Mouse (Mus musculus) adrenal gland, postnatal 14 days (tissue): ENCODE measurements at regions not wholly inside any gene's neighbourhood (a gene's known extent, or its start where the extent isn't known, plus 50 kb on each side); places are given as distances from the start of the nearest gene placed in this dataset.

ENCODE experiments used
- DNase-seq: peaks from one replicate; pipeline ENCODE4 v3.0.0; 2021; ENCODE audit warnings: mixed read lengths

GRCm38 (mm10) chr3:79996803-79997202 is 112.5 kb downstream of the Fam198b start:
- DNase-seq = no peak

GRCm38 (mm10) chr3:80002335-80002734 is 118.0 kb downstream of the Fam198b start:
- DNase-seq = no peak

GRCm38 (mm10) chr3:80003300-80004090 is 119.2 kb downstream of the Fam198b start:
- no peak for DNase-seq

GRCm38 (mm10) chr3:80004556-80004955 is 120.2 kb downstream of the Fam198b start:
- no peak for DNase-seq

GRCm38 (mm10) chr3:80004966-80005365 is 120.6 kb downstream of the Fam198b start:
- no peak for DNase-seq

GRCm38 (mm10) chr3:80005371-80005770 is 121.0 kb downstream of the Fam198b start:
- DNase-seq = no peak

- DNase-seq = no peak
Observed at GRCm38 (mm10) chr3:80006263-80006662, 121.9 kb downstream of the Fam198b start.

GRCm38 (mm10) chr3:80007006-80007405 is 122.7 kb downstream of the Fam198b start:
- DNase-seq = no peak

GRCm38 (mm10) chr3:80009275-80009674 is 124.9 kb downstream of the Fam198b start:
- DNase-seq = no peak

- no peak for DNase-seq
Observed at GRCm38 (mm10) chr3:80025795-80026194, 141.5 kb downstream of the Fam198b start.

GRCm38 (mm10) chr3:80033071-80033470 is 148.7 kb downstream of the Fam198b start:
- DNase-seq = no peak

- no peak for DNase-seq
Observed at GRCm38 (mm10) chr3:80038553-80039129, 154.3 kb downstream of the Fam198b start.

- DNase-seq = peak; percentile 65
Observed at GRCm38 (mm10) chr3:80042756-80043484, 158.6 kb downstream of the Fam198b start.

- DNase-seq = peak; percentile 20
Observed at GRCm38 (mm10) chr3:80049495-80050225, 165.3 kb downstream of the Fam198b start.

GRCm38 (mm10) chr3:80050920-80051319 is 166.6 kb downstream of the Fam198b start:
- no peak for DNase-seq

- peak; percentile 79 for DNase-seq
Observed at GRCm38 (mm10) chr3:80051963-80052362, 167.6 kb downstream of the Fam198b start.

- DNase-seq = peak; percentile 76
Observed at GRCm38 (mm10) chr3:80052879-80053278, 168.5 kb downstream of the Fam198b start.

GRCm38 (mm10) chr3:80053435-80053834 is 169.1 kb downstream of the Fam198b start:
- DNase-seq = peak; percentile 38

GRCm38 (mm10) chr3:80056636-80057350 is 172.5 kb downstream of the Fam198b start:
- no peak for DNase-seq

- peak; percentile 70 for DNase-seq
Observed at GRCm38 (mm10) chr3:80058722-80059121, 174.4 kb downstream of the Fam198b start.

- peak; percentile 54 for DNase-seq
Observed at GRCm38 (mm10) chr3:80070726-80071125, 186.4 kb downstream of the Fam198b start.
